Mouse (Mus musculus): Measurements from ENCODE around the gene Peli2. TPM values are rescaled to one million over a fixed set of nuclear protein-coding genes. Genes with fewer than 3 reads are reported as not detected.

Peli2 gene
- total and polyA plus RNA-seq, 3 experiments, result not detected

DNA sequence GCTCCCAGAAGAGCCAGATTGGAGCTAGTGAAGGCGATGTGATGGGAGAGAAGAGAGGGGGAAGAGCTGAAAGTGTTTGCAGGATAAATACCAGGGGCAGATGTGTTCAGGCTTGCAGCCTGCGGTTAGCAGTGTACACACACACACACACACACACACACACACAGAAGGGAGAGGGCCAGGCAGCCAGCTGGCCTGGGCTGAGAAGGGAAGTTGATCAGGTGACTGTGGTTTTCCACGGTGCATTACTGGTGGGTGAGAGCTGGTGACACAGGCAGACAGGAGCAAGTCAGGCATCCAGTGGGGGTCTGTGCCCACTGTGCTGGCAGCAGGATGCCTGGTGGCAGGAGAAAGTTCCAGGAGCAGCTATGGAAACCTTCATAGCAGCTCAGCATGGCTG lies 125.6 kb downstream of the Peli2 start:
- Histone ChIP-seq H3K4me3 (replicated peaks in 1 of 3; ENCODE audit: low read depth in 2 of 3, low read length in 2 of 3, poor library complexity in 1 of 3) (no peak overlapping the region), H3K27ac (ENCODE audit: insufficient read depth, low read depth) (no peak overlapping the region), H3K4me1 (ENCODE audit: control insufficient read depth in 1 of 2, insufficient read depth in 2 of 2) (peaks cover 4 to 15% of the 10 kb centered on the region in 2 experiments), H3K79me2 (replicated peaks; ENCODE audit: control insufficient read depth, extremely low read depth, insufficient read depth, poor library complexity, severe bottlenecking) (no peaks in the 10 kb centered on the region), H3K9me3 (replicated peaks; ENCODE audit: low read length) (no peaks in the 10 kb centered on the region), H3K27me3 (replicated peaks) (no peaks in the 10 kb centered on the region), H3K4me2 (ENCODE audit: insufficient read depth, low read depth, poor library complexity, severe bottlenecking) (no peak overlapping the region), H3K36me3 (replicated peaks in 1 of 2; ENCODE audit: control insufficient read depth in 1 of 2, insufficient read depth in 1 of 2, low read length in 1 of 2) (no peaks in the 10 kb centered on the region), H3K9ac (ENCODE audit: insufficient read depth, low read depth) (no peak overlapping the region)
- in situ Hi-C loops (cut with MboI; ENCODE audit: low pct_ligation_motif_present, low pct_unique_long_range_greater_than_20kb, low sequenced_read_pairs) (no loop called here), dilution Hi-C loops (cut with MboI; ENCODE audit: extremely low pct_ligation_motif_present, extremely low pct_unique_long_range_greater_than_20kb, low sequenced_read_pairs) (no loop called here)
- TF ChIP-seq MAX (IDR thresholded peaks at IDR 0.05; ENCODE audit: low read length) (no peak), PAX5 (IDR thresholded peaks at IDR 0.05; ENCODE audit: low read length) (no peak), BHLHE40 (IDR thresholded peaks at IDR 0.05; ENCODE audit: low read depth, low read length) (peak; percentile 83), EP300 (IDR thresholded peaks at IDR 0.05; ENCODE audit: low read length) (peak; percentile 49; the same call in 1 of the 2 replicates), IRF4 (IDR thresholded peaks at IDR 0.05; ENCODE audit: low read depth, low read length) (peak; percentile 22; the same call in 1 of the 2 replicates), ETS1 (conservative IDR thresholded peaks at IDR 0.05; ENCODE audit: low read depth, low read length) (peak; percentile 70), MEF2A (IDR thresholded peaks at IDR 0.05; ENCODE audit: borderline replicate concordance, low read depth, low read length) (peak; percentile 21; the same call in 1 of the 2 replicates), USF1 (IDR thresholded peaks at IDR 0.05; ENCODE audit: low read depth, low read length) (no peak), E2F4 (IDR thresholded peaks at IDR 0.05; ENCODE audit: insufficient replicate concordance, low read depth, low read length) (no peak), TCF12 (IDR thresholded peaks at IDR 0.05; ENCODE audit: low read depth, low read length) (peak; percentile 67)
- peak; percentile 58 for DNase-seq (ENCODE audit: extremely low read depth)

DNA sequence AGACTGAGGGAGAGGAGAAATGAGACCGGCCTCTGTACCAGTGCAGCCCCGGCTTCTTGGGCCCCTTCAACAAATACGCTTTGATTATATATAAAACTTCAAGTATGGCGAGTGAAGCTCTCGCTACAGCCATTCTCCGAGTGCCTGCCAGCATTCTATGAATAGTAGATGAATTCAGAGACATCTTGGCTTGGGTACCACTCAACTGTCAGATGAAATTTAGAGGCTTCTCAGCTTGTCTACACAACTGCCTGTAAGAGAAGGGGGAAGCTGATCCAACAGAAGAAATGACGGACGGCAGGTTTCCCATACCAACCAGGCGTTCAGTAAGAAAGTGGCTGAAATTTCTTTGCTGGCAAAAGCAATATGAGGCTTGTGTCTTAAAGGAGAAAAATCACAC lies 126.3 kb downstream of the Peli2 start:
- H3K4me1 ChIP-seq (ENCODE audit: control insufficient read depth in 1 of 2, insufficient read depth in 2 of 2), result peaks cover 4 to 15% of the 10 kb centered on the region in 2 experiments
- H3K36me3 ChIP-seq (replicated peaks in 1 of 2; ENCODE audit: control insufficient read depth in 1 of 2, insufficient read depth in 1 of 2, low read length in 1 of 2), result no peaks in the 10 kb centered on the region
- no peak overlapping the region for H3K9ac ChIP-seq (ENCODE audit: insufficient read depth, low read depth)
- no peak overlapping the region for H3K4me3 ChIP-seq (replicated peaks in 1 of 3; ENCODE audit: low read depth in 2 of 3, low read length in 2 of 3, poor library complexity in 1 of 3)
- no peak overlapping the region for H3K27ac ChIP-seq (ENCODE audit: insufficient read depth, low read depth)
- TF ChIP-seq UBTF (IDR thresholded peaks at IDR 0.05; ENCODE audit: low read depth, low read length), result no peak
- no peak for TF ChIP-seq EP300 (IDR thresholded peaks at IDR 0.05; ENCODE audit: low read length)
- TF ChIP-seq CHD1 (IDR thresholded peaks at IDR 0.05; ENCODE audit: low read depth, low read length), result no peak
- no peak for TF ChIP-seq POLR2AphosphoS2 (IDR thresholded peaks at IDR 0.05; ENCODE audit: low read depth, low read length)
- no peak for TF ChIP-seq MXI1 (IDR thresholded peaks at IDR 0.05; ENCODE audit: low read depth, low read length)
- no peak for TF ChIP-seq JUND (conservative IDR thresholded peaks at IDR 0.05; ENCODE audit: low read depth, low read length)
- TF ChIP-seq IRF4 (IDR thresholded peaks at IDR 0.05; ENCODE audit: low read depth, low read length), result no peak
- no peak for TF ChIP-seq ZMIZ1 (IDR thresholded peaks at IDR 0.05; ENCODE audit: low read depth, low read length)
- no peak for TF ChIP-seq TBP (conservative IDR thresholded peaks at IDR 0.05; ENCODE audit: low read depth, low read length)
- no peak for TF ChIP-seq ETS1 (conservative IDR thresholded peaks at IDR 0.05; ENCODE audit: low read depth, low read length)
- TF ChIP-seq HCFC1 (IDR thresholded peaks at IDR 0.05; ENCODE audit: low read depth, low read length), result no peak
- TF ChIP-seq ZKSCAN1 (IDR thresholded peaks at IDR 0.05; ENCODE audit: borderline replicate concordance, low read depth, low read length), result no peak
- TF ChIP-seq CTCF (conservative IDR thresholded peaks at IDR 0.05 in 1 of 2, IDR thresholded peaks at IDR 0.05 in 1 of 2; ENCODE audit: low read depth in 2 of 2, low read length in 2 of 2), result no peak
- no peak for TF ChIP-seq MYC (IDR thresholded peaks at IDR 0.05; ENCODE audit: low read depth, low read length)
- dilution Hi-C loops (cut with MboI; ENCODE audit: extremely low pct_ligation_motif_present, extremely low pct_unique_long_range_greater_than_20kb, low sequenced_read_pairs), result no loop called here
- no peak for DNase-seq (ENCODE audit: extremely low read depth)
- H3K79me2 ChIP-seq (replicated peaks; ENCODE audit: control insufficient read depth, extremely low read depth, insufficient read depth, poor library complexity, severe bottlenecking), result no peaks in the 10 kb centered on the region
- H3K27me3 ChIP-seq (replicated peaks), result no peaks in the 10 kb centered on the region
- no peak overlapping the region for H3K4me2 ChIP-seq (ENCODE audit: insufficient read depth, low read depth, poor library complexity, severe bottlenecking)
- H3K9me3 ChIP-seq (replicated peaks; ENCODE audit: low read length), result no peaks in the 10 kb centered on the region
- in situ Hi-C loops (cut with MboI; ENCODE audit: low pct_ligation_motif_present, low pct_unique_long_range_greater_than_20kb, low sequenced_read_pairs), result no loop called here
